Mouse (Mus musculus): ENCODE measurements around the gene Cachd1.

The Cachd1 gene

GRCm38 (mm10) chr4:100776043-100776870, at the start of gene Cachd1:
TSS of gene Cachd1 (plus strand) at chr4:100776675.
- DNase-seq = no peak

DNA sequence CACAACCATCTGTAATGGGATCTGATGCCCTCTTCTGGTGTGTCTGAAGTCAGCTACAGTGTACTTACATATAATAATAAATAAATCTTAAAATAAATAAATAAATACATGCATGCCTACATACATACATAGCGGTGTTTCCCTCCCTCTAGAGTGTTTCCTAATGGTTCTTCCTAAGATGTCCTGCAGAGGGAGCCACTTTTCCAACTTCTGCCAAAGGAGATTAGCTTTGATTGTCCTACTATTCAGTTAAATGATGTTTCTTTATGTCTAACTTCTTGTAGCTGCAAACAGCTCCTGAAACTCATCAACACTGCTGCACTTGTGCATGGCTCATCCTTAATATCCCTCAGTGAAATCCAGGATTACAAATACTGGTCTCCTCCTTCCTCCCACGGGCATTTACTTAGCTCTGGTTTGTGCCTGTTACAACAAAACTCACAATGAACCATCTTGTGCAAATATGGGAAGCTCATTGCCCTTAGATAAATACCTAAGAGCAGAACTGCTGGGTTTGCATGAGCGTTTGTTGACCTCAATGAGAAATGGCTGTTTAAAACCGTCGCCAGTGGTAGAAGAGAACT, 47.5 kb upstream of the Cachd1 start:
- peak; percentile 47 for DNase-seq

- peak; percentile 14 for DNase-seq
Observed at GRCm38 (mm10) chr4:100735098-100735935, 41.2 kb upstream of the Cachd1 start.

- peak; percentile 94 for DNase-seq
Observed at GRCm38 (mm10) chr4:100735936-100736349, 40.5 kb upstream of the Cachd1 start.

- no peak for DNase-seq
Observed at GRCm38 (mm10) chr4:100743615-100744014, 32.9 kb upstream of the Cachd1 start.

- no peak for DNase-seq
Observed at GRCm38 (mm10) chr4:100752278-100752677, 24.2 kb upstream of the Cachd1 start.

DNA sequence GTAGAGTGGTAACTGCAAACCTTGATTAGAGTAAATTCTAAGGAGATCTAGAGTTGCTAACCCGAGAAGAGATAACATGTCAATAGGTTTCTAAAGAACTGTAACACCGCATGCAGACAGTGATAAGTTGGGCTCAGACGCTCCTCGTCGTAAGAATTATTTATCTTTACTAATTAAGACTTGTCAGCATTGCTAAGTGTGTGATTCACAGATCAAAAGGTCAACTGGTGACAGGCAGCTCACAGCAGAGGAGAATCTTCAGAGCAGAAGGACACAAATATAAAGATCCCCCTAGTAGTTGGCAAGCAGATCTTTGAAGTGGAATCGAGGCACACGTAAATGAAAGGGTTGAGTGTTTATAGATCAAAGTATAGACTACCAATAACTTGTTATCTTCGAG, 20.8 kb upstream of the Cachd1 start:
- DNase-seq = no peak

- no peak for DNase-seq
Observed at GRCm38 (mm10) chr4:100756499-100756898, 20.0 kb upstream of the Cachd1 start.

DNA sequence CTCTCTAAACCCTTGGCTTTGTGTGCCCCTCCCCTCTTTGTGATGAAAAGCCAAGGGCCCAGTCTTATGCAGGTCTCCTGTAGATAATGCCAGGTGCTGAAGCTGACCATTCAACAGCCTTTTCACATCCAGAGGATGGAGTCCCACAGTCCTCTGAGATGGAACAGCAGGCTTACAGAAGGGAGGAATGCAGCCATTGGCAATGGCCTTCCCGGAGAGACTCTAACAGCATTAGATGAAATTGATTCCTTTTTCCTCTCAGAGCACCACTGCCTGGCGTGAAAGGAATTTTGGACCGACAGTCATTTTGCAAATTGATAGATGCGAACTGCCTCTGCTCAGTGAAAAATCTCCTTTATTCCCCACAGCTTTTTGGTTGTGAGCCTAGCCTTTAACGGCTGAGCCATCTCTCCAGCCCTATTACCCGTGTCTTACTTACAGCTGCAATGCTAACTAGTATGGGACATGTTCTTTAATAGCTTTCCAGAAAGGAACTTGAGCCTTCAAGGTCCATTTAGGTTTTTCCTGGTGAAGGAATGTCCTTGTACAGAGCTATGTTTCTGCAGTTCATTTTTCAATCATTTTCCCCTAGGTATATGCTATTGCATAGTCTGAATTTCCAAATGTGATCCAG, 18.1 kb upstream of the Cachd1 start:
- no peak for DNase-seq

DNA sequence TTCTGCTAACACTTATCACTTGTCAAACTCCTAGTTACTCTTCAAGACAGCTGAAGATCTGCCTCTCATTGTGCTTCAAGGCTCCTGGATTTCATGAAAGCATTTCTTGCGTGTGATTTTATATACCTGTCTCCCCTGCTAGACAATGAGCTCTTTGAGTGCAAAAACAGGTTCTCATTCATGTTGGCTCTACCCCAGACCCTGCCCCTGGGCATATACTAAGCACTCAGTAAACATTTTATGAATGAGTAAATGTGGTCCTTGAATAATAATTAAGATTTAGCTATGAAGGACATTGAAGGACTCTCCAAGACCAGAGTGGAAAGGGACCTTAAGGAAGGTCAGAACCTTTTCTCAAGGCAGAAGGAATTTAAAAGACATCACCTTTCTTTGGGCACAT, 16.9 kb upstream of the Cachd1 start:
- no peak for DNase-seq

GRCm38 (mm10) chr4:100760416-100760815, 16.1 kb upstream of the Cachd1 start:
- no peak for DNase-seq

DNA sequence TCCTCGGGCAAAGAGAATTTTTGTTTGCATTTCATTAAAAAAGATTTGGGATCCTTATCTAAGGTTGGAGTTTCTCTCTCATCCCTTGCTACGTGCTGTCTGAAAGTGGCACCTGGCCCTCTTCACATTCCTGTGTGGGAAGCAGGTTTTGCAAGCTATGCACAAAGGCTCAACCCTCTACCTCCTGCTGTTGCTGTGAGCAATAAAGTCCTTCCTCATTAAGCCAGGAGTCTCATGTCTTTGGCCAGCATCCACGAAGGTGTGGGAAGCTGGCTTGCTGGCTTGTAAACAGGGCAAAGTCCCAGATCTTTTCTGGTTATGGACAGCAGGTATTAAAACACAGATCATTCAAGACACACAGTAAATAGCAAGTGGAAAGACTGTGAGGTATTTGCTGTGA, 7.9 kb upstream of the Cachd1 start:
- no peak for DNase-seq

DNA sequence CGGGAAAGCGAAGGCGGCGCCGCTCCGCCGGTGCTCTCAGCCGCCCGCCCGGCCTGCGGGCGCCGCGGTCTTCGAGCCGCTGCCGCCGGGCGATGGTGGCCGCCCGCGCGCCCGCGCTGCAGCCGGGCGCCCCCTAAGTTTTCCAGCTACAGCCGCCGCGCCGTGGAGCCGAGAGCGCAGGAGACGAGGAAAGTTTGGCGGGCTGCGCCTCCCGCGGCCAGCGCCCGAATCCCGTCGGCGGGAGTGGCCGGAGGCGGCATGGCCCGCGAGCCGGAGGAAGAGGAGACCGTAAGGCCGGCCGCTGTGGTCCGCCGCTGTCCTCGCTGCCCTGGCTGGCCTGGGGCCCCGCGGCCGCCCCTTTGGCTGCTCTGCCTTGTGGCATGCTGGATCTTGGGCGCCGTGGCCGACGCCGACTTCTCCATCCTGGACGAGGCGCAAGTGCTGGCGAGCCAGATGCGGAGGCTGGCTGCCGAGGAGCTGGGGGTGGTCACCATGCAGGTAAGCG, 448 bp downstream of the Cachd1 start:
- DNase-seq = peak; percentile 73

- DNase-seq = peak; percentile 59
Observed at GRCm38 (mm10) chr4:100777376-100778041, 1.0 kb downstream of the Cachd1 start.

DNA sequence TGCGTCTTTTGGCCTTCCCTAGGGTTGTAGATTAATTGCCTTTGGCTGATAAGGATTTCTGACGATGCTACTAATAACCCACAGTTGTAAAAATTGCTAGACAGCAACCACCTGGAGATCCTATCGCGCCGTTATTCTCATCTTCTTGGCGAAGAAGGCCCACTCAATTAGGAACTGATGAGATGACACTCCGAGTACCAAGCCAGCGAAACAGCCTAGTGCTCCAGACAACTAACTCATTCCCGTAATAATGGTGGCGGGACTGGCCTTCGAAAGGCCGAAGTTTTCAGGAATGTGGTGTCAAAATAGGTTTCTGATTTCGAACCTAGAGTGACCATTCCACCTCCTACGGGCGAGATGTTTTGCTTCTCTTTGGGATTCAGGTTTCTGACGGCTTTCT, 1.6 kb downstream of the Cachd1 start:
- DNase-seq = peak; percentile 32

GRCm38 (mm10) chr4:100779023-100779422, 2.5 kb downstream of the Cachd1 start:
- DNase-seq = no peak

- DNase-seq = no peak
Observed at GRCm38 (mm10) chr4:100779695-100780094, 3.2 kb downstream of the Cachd1 start.

DNA sequence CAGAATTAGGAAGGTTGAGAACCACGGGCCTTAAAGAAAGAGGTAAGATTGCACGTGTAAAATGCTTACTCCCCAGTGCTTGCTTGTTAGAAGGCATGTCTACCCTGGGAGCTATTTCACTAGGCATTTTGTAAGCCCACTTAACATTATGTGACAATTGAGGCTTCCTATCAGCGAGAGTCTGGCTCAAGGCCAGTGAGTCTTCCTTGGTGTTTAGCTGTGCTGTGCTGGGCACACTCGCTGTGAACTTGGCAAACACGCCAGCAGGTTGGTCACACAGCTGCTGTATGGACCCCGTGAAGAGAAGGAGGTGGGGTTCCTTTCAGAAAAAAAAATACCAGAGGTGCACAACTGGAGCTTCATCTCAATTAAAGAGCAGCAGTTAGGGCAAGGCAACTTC, 4.4 kb downstream of the Cachd1 start:
- DNase-seq = no peak

- no peak for DNase-seq
Observed at GRCm38 (mm10) chr4:100782348-100782747, 5.9 kb downstream of the Cachd1 start.

DNA sequence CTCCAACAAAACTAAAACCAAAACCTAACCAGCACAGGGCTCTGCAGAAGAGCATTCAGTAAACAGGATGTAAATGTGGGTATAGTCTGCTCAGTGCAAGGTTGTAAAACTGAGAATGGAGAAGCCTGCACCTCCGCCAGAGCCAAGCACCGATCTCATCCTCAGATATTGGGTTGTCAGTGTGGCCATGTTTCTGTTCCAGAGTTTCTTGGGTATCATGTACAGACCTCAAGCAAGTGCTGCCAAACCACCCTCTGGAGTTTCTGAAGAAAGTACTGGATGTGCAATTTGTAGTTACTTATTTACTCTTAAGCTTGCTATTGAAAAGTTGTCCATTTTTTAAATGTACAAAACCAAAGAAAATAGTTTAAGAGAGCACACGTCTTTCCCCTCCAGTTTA, 6.4 kb downstream of the Cachd1 start:
- DNase-seq = no peak

DNA sequence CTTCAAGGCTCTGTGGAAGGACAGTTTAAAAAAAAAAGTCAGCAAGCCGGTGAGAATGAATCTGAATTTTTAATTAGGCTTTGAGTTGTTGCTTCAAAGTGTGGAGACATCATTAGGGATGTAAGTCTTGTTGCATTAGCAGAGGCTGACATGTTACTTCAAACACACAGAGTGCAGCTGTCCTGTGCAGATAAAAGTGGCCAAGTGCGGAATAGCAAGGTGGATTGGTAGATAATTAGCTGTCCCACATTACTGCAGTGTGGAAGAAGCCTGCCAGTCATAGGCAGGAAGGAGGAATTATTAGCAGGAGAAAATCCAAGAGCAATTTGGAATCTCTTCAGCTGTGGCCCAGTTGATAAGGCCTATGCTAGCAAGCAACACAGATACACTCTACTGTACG, 10.7 kb downstream of the Cachd1 start:
- DNase-seq = peak; percentile 17

- no peak for DNase-seq
Observed at GRCm38 (mm10) chr4:100790176-100790575, 13.7 kb downstream of the Cachd1 start.

Data from retina, postnatal 1 day (tissue).